Mouse (Mus musculus) olfactory bulb, adult 2 months (tissue): Measurements from ENCODE around the gene Kmo.

Source experiments
- CTCF ChIP-seq: fragments of 200-500 bp; IDR thresholded peaks from 2 replicates; pipeline ENCODE4 v1.5.1; 2012; ENCODE audit warnings: low read depth, mild to moderate bottlenecking, low read length, moderate library complexity; ENCODE audit not compliant: insufficient read depth
- POLR2A ChIP-seq: fragments of 200-500 bp; IDR thresholded peaks from 2 replicates; pipeline ENCODE4 v1.6.1; 2012; ENCODE audit warnings: mild to moderate bottlenecking, low read depth, low read length, moderate library complexity; ENCODE audit not compliant: insufficient read depth

DNA sequence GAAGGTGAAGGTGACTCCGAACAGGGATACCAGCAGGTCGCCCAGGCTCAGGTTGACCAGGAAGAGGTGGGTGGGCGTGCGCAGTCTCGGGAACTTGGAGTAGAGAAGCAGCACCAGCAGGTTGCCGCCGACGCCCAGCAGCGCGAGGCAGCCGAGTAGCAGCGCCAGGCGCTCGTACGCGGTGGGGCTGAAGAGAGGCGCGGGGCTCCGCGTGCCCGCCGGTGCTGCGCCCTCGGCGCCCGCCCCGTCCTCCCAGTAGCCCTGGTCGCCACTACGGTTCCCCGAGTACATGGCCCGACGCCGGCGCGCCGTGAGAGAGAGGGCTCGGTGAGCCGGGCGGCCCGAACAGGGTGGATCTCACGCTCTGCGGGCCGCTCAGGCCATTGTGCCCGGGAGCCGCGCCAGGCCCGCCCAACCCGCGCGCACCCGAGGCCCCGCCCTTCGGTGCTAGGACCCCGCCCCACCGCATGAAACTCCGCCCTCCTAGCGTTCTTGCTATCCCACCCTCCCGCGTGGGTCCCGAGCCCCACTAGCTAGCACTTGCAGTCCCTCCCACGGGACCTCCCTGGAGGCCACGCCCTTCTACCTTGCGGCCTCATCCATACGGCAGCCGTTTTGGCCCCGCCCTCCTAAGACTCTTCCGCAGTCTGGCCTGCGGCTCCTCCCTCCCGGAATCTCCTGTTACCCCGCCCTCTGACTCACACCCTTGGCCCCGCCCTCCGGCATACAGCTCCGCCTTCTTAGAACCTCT lies 72.2 kb downstream of the Kmo start, which contains the start of the genes Opn3 and Chml:
- TF ChIP-seq CTCF (no peak), POLR2A (peak; percentile 58)
